Mouse (Mus musculus) liver, embryonic 12.5 days (tissue): ENCODE results near the gene C1qtnf1. TPM values are rescaled to one million over a fixed set of nuclear protein-coding genes. Genes with fewer than 3 reads are reported as not detected.

Source experiments
- ATAC-seq: fragments of 200-750 bp; cut with Nextera tagmentation; 2 replicates; pipeline ENCODE4 v1.8.0; 2017; ENCODE audit warnings: moderate number of reproducible peaks, mild to moderate bottlenecking, moderate library complexity
- H3K27ac ChIP-seq: fragments of 300-500 bp; sonication (generic); 2 replicates; pipeline ENCODE4 v1.5.1; 2016; ENCODE audit warnings: mild to moderate bottlenecking
- H3K27me3 ChIP-seq: fragments of 300-500 bp; sonication (generic); replicated peaks from 2 replicates; pipeline ENCODE4 v1.6.1; 2016; ENCODE audit warnings: mild to moderate bottlenecking, moderate library complexity
- H3K36me3 ChIP-seq: fragments of 300-500 bp; sonication (generic); 2 replicates; pipeline ENCODE4 v1.6.1; 2016; ENCODE audit warnings: mild to moderate bottlenecking, moderate library complexity
- H3K4me1 ChIP-seq: fragments of 300-500 bp; sonication (generic); 2 replicates; pipeline ENCODE4 v1.6.1; 2016
- H3K4me2 ChIP-seq: fragments of 300-500 bp; sonication (generic); 2 replicates; pipeline ENCODE4 v1.6.1; 2016; ENCODE audit warnings: mild to moderate bottlenecking, moderate library complexity
- H3K4me3 ChIP-seq: fragments of 300-500 bp; sonication (generic); 2 replicates; pipeline ENCODE4 v1.5.1; 2016; ENCODE audit warnings: mild to moderate bottlenecking, moderate library complexity
- H3K9ac ChIP-seq: fragments of 300-500 bp; sonication (generic); 2 replicates; pipeline ENCODE4 v1.6.1; 2016; ENCODE audit warnings: mild to moderate bottlenecking, moderate library complexity
- H3K9me3 ChIP-seq: fragments of 300-500 bp; sonication (generic); replicated peaks from 2 replicates; pipeline ENCODE4 v1.6.1; 2016; ENCODE audit warnings: mild to moderate bottlenecking, moderate library complexity
- WGBS: fragments of 180-500 bp; shearing (Covaris S2); methylation state at CpG from one replicate; pipeline ENCODE4 v1.1.7; 2016; ENCODE audit not compliant: insufficient replicate concordance; 5-methylcytosine and 5-hydroxymethylcytosine counted together
- polyA plus RNA-seq: library from polyadenylated mRNA; unstranded; fragments of >200 nt; fragmentation: Nextera tagmentation; extraction: Ambion mirVana; gene quantifications from 2 replicates; pipeline ENCODE4 v1.2.1, GENCODE M21; 2016

Gene C1qtnf1
- polyA plus RNA-seq, 1 experiment from 2014 or later, result 1.8 TPM

DNA sequence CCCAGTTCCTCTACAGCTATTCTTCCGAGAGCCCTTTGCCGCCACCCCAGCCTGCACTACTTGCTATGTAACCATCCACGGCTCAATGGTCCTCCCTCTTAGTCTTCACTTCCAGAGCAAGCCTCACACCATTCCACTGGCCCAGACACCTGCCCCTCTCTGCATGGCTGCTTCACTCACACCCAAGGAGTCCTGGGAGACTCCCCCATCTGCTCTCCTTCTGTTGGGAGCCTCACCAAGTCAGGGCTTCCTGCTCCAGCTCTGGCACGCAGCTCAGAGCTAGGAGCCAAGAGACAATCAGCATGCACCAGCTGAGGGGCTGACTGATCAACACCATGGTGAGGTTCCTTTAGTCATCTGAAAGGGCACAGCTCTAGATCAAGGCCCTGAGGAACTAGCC is 14.9 kb upstream of the C1qtnf1 start:
- H3K4me3 ChIP-seq, result no peak overlapping the region
- no peaks in the 10 kb centered on the region for H3K27me3 ChIP-seq
- no peak for ATAC-seq
- H3K4me2 ChIP-seq, result no peak overlapping the region
- H3K9me3 ChIP-seq, result no peaks in the 10 kb centered on the region
- no peak overlapping the region for H3K9ac ChIP-seq
- H3K36me3 ChIP-seq, result peaks cover 84% of the 10 kb centered on the region
- H3K27ac ChIP-seq, result no peak overlapping the region
- peaks cover 24% of the 10 kb centered on the region for H3K4me1 ChIP-seq
- 73% methylated on average over 4 of the region's 4 CpGs for WGBS

DNA sequence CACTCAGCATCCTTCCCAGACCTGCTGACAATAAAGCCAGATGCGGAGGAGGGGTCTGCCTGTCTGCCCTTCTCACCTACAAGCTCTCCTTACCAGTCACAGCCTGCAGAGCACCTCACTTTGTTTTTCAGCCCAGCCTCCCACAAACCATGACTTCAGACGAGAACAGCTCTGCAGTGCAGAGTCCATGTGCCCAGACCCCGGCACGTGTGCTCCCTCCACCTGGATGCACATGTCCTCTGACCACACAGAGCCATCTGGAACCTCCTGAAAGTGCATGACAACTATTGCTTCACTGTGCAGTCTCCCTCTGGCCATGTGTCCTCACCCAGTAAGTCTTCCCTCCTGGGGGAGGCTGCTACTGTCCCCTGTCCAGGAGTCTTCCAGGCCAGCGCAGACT is 13.7 kb upstream of the C1qtnf1 start:
- ATAC-seq, result no peak
- H3K4me1 ChIP-seq, result peaks cover 29% of the 10 kb centered on the region
- WGBS, result 79% methylated on average over 5 of the region's 5 CpGs
- H3K4me2 ChIP-seq, result no peak overlapping the region
- peaks cover 73% of the 10 kb centered on the region for H3K36me3 ChIP-seq
- H3K27me3 ChIP-seq, result no peaks in the 10 kb centered on the region
- no peak overlapping the region for H3K9ac ChIP-seq
- H3K27ac ChIP-seq, result no peak overlapping the region
- no peak overlapping the region for H3K4me3 ChIP-seq
- no peaks in the 10 kb centered on the region for H3K9me3 ChIP-seq

- no peak overlapping the region for H3K4me3 ChIP-seq
- H3K27me3 ChIP-seq, result no peaks in the 10 kb centered on the region
- no peak overlapping the region for H3K4me2 ChIP-seq
- H3K36me3 ChIP-seq, result peaks cover 62% of the 10 kb centered on the region
- H3K27ac ChIP-seq, result no peak overlapping the region
- H3K9ac ChIP-seq, result no peak overlapping the region
- 72% methylated on average over 6 of the region's 6 CpGs for WGBS
- no peak for ATAC-seq
- no peaks in the 10 kb centered on the region for H3K9me3 ChIP-seq
- H3K4me1 ChIP-seq, result peaks cover 33% of the 10 kb centered on the region
These were observed 12.4 kb upstream of the C1qtnf1 start for GRCm38 (mm10) chr11:118415630-118416029.

- H3K9ac ChIP-seq, result no peak overlapping the region
- H3K27me3 ChIP-seq, result no peaks in the 10 kb centered on the region
- 80% methylated on average over 7 of the region's 7 CpGs for WGBS
- H3K27ac ChIP-seq, result no peak overlapping the region
- no peak for ATAC-seq
- no peak overlapping the region for H3K4me2 ChIP-seq
- H3K9me3 ChIP-seq, result no peaks in the 10 kb centered on the region
- H3K4me3 ChIP-seq, result no peak overlapping the region
- peaks cover 58% of the 10 kb centered on the region for H3K36me3 ChIP-seq
- H3K4me1 ChIP-seq, result peaks cover 33% of the 10 kb centered on the region
These were observed 12.0 kb upstream of the C1qtnf1 start for GRCm38 (mm10) chr11:118416046-118416445.

GRCm38 (mm10) chr11:118417496-118417895 is 10.5 kb upstream of the C1qtnf1 start:
- Histone ChIP-seq H3K9me3 (no peaks in the 10 kb centered on the region), H3K4me2 (peak overlapping the region; percentile 76), H3K36me3 (peaks cover 46% of the 10 kb centered on the region), H3K27me3 (no peaks in the 10 kb centered on the region), H3K9ac (peak overlapping the region; percentile 93), H3K4me3 (peak overlapping the region; percentile 81), H3K27ac (no peak overlapping the region), H3K4me1 (peaks cover 33% of the 10 kb centered on the region)
- ATAC-seq, result no peak
- WGBS, result 88% methylated on average over 9 of the region's 9 CpGs

DNA sequence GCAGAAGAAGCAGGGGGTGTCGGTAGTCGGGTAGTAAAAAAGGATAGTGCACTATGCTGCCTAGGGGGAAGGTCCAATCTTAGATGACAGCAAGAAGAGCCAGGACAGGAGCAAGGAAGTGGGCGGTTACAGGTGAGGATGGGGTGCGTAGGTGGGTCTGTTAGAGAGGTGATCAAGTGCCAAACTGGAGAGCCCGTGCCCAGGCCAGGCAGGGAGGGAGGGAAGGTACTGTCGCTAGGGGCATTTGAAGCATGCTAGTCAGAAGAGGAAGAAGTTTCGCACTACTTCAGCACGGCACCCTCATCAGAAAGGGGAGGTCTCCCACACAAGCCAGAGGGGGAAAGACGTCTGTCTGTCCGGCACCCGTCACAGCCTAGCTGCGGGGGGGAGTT is 9.6 kb upstream of the C1qtnf1 start:
- peaks cover 34% of the 10 kb centered on the region for H3K4me1 ChIP-seq
- peak overlapping the region; percentile 80 for H3K27ac ChIP-seq
- H3K27me3 ChIP-seq, result peaks cover 6% of the 10 kb centered on the region; the same call in 1 of the 2 replicates
- WGBS, result 3% methylated on average over 11 of the region's 12 CpGs
- H3K4me3 ChIP-seq, result peak overlapping the region; percentile 81
- peaks cover 40% of the 10 kb centered on the region for H3K36me3 ChIP-seq
- peak overlapping the region; percentile 93 for H3K9ac ChIP-seq
- peak overlapping the region; percentile 76 for H3K4me2 ChIP-seq
- no peaks in the 10 kb centered on the region for H3K9me3 ChIP-seq
- ATAC-seq, result no peak; the same call in 1 of the 2 replicates

- H3K4me1 ChIP-seq, result peaks cover 40% of the 10 kb centered on the region
- peak; percentile 97 for ATAC-seq
- under 1% methylated on average over 50 of the region's 50 CpGs for WGBS
These were observed 9.0 kb upstream of the C1qtnf1 start, which contains the start of gene Cant1 for GRCm38 (mm10) chr11:118418834-118419504. TSS of gene Cant1 (minus strand) at chr11:118419086.

GRCm38 (mm10) chr11:118420261-118420660 is 7.7 kb upstream of the C1qtnf1 start:
- H3K4me3 ChIP-seq, result no peak overlapping the region
- H3K9me3 ChIP-seq, result no peaks in the 10 kb centered on the region
- H3K36me3 ChIP-seq, result peaks cover 22% of the 10 kb centered on the region
- peaks cover 41% of the 10 kb centered on the region for H3K4me1 ChIP-seq
- no peak overlapping the region for H3K27ac ChIP-seq
- WGBS, result 67% methylated on average over 7 of the region's 7 CpGs
- ATAC-seq, result no peak
- H3K9ac ChIP-seq, result no peak overlapping the region
- peak overlapping the region; percentile 76; the same call in 1 of the 2 replicates for H3K4me2 ChIP-seq
- H3K27me3 ChIP-seq, result peaks cover 17% of the 10 kb centered on the region

More at GRCm38 (mm10) chr11:118418834-118419504, 9.0 kb upstream of the C1qtnf1 start, which contains the start of gene Cant1:
- H3K9ac ChIP-seq, result peak within 1 kb of the TSS; percentile 93
- H3K9me3 ChIP-seq, result no peaks in the 10 kb centered on the region
- H3K36me3 ChIP-seq, result peaks cover 35% of the 10 kb centered on the region
- H3K27me3 ChIP-seq, result peaks cover 10% of the 10 kb centered on the region
- H3K4me2 ChIP-seq, result peak within 1 kb of the TSS; percentile 76
- H3K27ac ChIP-seq, result peak within 1 kb of the TSS; percentile 80
- peak within 1 kb of the TSS; percentile 81 for H3K4me3 ChIP-seq

- 11% methylated on average over 18 of the region's 18 CpGs for WGBS
- Histone ChIP-seq H3K36me3 (no peaks in the 10 kb centered on the region), H3K27me3 (peaks cover 44% of the 10 kb centered on the region), H3K4me1 (peaks cover 29% of the 10 kb centered on the region), H3K4me2 (peak overlapping the region; percentile 37), H3K27ac (no peak overlapping the region), H3K9ac (no peak overlapping the region), H3K9me3 (no peaks in the 10 kb centered on the region), H3K4me3 (no peak overlapping the region)
- ATAC-seq, result no peak
These were observed 4.6 kb upstream of the C1qtnf1 start for GRCm38 (mm10) chr11:118423266-118423971.

DNA sequence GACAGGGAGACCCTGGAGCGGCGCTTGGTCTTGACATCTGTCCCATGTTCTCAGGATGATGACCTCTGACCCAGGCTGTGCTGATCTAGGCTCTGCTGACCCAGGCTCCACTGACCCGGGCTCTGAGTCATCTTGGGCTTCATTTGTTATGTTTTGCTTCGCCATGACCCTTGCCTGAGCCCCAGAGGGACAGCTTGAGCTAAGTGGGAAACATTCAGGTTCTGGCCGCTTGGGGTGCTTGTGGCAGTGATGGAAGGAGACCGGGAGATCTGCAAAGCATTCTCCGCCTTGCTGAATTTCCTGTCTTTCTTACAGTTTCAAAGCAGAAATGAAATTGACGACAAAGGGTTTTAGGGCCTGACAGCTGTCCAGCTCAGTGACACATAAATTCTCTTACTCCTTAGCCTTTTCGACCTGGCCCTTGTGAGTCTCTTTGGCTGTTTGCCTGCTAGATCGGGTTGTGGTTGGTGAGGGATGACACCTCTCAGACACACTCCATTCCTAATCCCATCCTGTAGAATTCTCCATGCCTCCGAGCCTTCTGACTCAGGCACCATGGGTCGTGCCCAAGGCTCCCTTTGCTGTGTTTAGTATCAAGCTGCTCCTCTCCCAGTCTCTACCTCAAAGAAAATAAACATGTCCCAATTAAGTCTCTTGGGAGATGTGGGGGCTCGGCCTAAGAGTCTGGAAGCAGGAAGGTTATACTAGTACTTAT is 3.2 kb upstream of the C1qtnf1 start:
- Histone ChIP-seq H3K9ac (no peak overlapping the region), H3K4me1 (peaks cover 25% of the 10 kb centered on the region), H3K4me2 (no peak overlapping the region), H3K27me3 (peaks cover 56% of the 10 kb centered on the region), H3K9me3 (no peaks in the 10 kb centered on the region), H3K4me3 (no peak overlapping the region), H3K27ac (no peak overlapping the region), H3K36me3 (no peaks in the 10 kb centered on the region)
- no peak for ATAC-seq
- WGBS, result 49% methylated on average over 13 of the region's 13 CpGs

DNA sequence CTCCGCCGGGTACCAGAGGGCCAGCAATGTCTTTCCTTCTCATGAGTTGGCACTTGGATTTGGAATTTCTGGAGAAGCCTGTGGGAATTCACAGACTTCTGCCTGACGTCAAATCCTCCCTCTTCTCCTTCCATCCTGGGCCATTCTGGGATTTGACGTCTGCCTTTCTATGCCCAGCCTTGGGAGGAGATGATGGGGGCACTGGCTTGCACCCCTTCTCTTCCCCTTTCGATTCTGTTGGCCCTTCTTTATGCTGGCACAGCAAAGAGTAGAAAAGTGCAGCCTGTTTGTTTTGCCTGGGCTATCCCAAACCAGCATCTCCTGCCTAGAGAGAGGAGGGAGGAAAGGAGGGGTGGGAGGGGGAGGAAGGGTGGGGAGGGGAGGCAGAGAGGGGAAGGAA is 1.2 kb upstream of the C1qtnf1 start:
- no peak for ATAC-seq
- H3K36me3 ChIP-seq, result no peaks in the 10 kb centered on the region
- H3K9ac ChIP-seq, result no peak overlapping the region
- no peak overlapping the region for H3K4me3 ChIP-seq
- no peak overlapping the region for H3K4me2 ChIP-seq
- H3K27me3 ChIP-seq, result peaks cover 56% of the 10 kb centered on the region
- no peaks in the 10 kb centered on the region for H3K9me3 ChIP-seq
- no peak overlapping the region for H3K27ac ChIP-seq
- WGBS, result 61% methylated on average over 5 of the region's 5 CpGs
- H3K4me1 ChIP-seq, result peaks cover 24% of the 10 kb centered on the region

GRCm38 (mm10) chr11:118427266-118427779 is 680 bp upstream of the C1qtnf1 start:
- 24% methylated on average over 3 of the region's 3 CpGs for WGBS
- ATAC-seq, result no peak
- Histone ChIP-seq H3K27ac (no peak overlapping the region), H3K9ac (no peak overlapping the region), H3K36me3 (no peaks in the 10 kb centered on the region), H3K4me1 (peaks cover 24% of the 10 kb centered on the region), H3K4me3 (no peak overlapping the region), H3K4me2 (no peak overlapping the region), H3K9me3 (no peaks in the 10 kb centered on the region), H3K27me3 (peaks cover 56% of the 10 kb centered on the region)
